ENCODE assay signal across 14 mouse cellular contexts in the genomic region with DNA sequence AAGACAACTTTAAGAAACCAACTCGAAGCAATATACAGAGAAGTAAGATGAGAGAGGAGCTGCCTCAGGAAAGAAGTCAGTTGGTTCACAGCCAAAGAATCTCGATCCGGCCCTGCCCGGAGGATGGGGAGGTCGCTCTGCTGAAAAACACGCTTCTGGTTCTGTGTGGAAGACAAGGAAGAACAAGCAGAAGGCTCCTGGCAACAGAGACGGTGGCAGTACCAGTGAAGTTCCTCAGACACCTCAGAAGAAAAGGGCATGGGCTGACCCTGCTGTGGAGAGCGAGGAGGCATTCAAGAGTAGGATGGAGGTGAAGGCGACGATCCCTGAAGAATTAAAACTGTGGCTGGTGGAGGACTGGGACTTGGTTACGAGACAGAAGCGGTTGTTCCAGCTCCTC.
DNase-seq lines count a peak whose midpoint lies in the region; ATAC-seq and TF ChIP-seq lines count a peak whose summit lies in the region.
"Had no signal": no experiment of that assay in that cellular context is flagged by ENCODE, and none has a peak within 500 bp of the region (broad histone marks: within the 10 kb centered on the region; RNA-seq: fewer than 3 reads in every experiment).

No protein-coding gene starts in this region.

- peak; percentile 91 for DNase-seq in heart, adult 11 months
- DNase-seq in limb, embryonic 14.5 days (ENCODE audit: low spot score) = peak; percentile 35
- DNase-seq in limb, embryonic 10.5 days (ENCODE audit: low spot score) = no peak
- peak; percentile 53 for DNase-seq in gastrocnemius, adult 2 months
- peak; percentile 52 to 58 for DNase-seq in heart, postnatal 10 days
- DNase-seq in retina, postnatal 1 day = no peak
- DNase-seq: adrenal gland, adult 8-10 months; cerebellum, adult 9-11 months; kidney, adult 18-20 months; liver had no signal

- H3K27ac ChIP-seq in heart, embryonic 11.5 days (ENCODE audit: low read depth, low read length) = no peak overlapping the region
- no peak overlapping the region for H3K27ac ChIP-seq in limb, embryonic 14.5 days (replicated peaks; ENCODE audit: low read depth, low read length)
- no peak overlapping the region for H3K27ac ChIP-seq in limb, embryonic 10.5 days
- H3K27ac ChIP-seq in gastrocnemius, adult 2 months = peak overlapping the region; percentile 66
- H3K27ac ChIP-seq: heart, embryonic 13.5 days; lung, embryonic 15.5 days had no signal

- H3K9ac ChIP-seq in heart, embryonic 11.5 days (ENCODE audit: low read depth, low read length) = no peak overlapping the region
- no peak overlapping the region for H3K9ac ChIP-seq in limb, embryonic 14.5 days (ENCODE audit: low read depth, low read length, severe bottlenecking)
- H3K9ac ChIP-seq: heart, embryonic 13.5 days; lung, embryonic 15.5 days had no signal

- no peaks in the 10 kb centered on the region for H3K27me3 ChIP-seq in heart, embryonic 11.5 days (ENCODE audit: control insufficient read depth, insufficient read depth, low read length)
- H3K27me3 ChIP-seq in limb, embryonic 14.5 days (ENCODE audit: control insufficient read depth, insufficient read depth, low read length) = no peaks in the 10 kb centered on the region
- H3K27me3 ChIP-seq in limb, embryonic 10.5 days (ENCODE audit: low read depth, poor library complexity, severe bottlenecking) = no peaks in the 10 kb centered on the region
- H3K27me3 ChIP-seq: heart, embryonic 13.5 days; lung, embryonic 15.5 days had no signal

- no peak for TF ChIP-seq POLR2A in limb, embryonic 14.5 days (IDR thresholded peaks at IDR 0.05; ENCODE audit: borderline replicate concordance, extremely low read depth, insufficient read depth, insufficient read length)

- no peak overlapping the region for H3K4me2 ChIP-seq in heart, embryonic 11.5 days
- no peak overlapping the region for H3K4me2 ChIP-seq in limb, embryonic 14.5 days (replicated peaks; ENCODE audit: low read depth, low read length, severe bottlenecking)
- H3K4me2 ChIP-seq: heart, embryonic 13.5 days; lung, embryonic 15.5 days had no signal

- WGBS in heart, embryonic 11.5 days (ENCODE audit: insufficient replicate concordance) = 80% methylated on average over 12 of the region's 12 CpGs
- WGBS in limb, embryonic 14.5 days = 77% methylated on average over 12 of the region's 12 CpGs
- WGBS in limb, embryonic 10.5 days = 91% methylated on average over 12 of the region's 12 CpGs

- intact Hi-C loops in gastrocnemius, adult 2 months (cut with DNase I) = no loop called here
- intact Hi-C loops in heart, postnatal 10 days (cut with DNase I) = no loop called here

- H3K4me1 ChIP-seq in heart, embryonic 11.5 days (ENCODE audit: control insufficient read depth, insufficient read depth, low read length) = no peaks in the 10 kb centered on the region
- no peaks in the 10 kb centered on the region for H3K4me1 ChIP-seq in limb, embryonic 14.5 days (ENCODE audit: control insufficient read depth, insufficient read depth, low read length)
- H3K4me1 ChIP-seq in limb, embryonic 10.5 days = no peaks in the 10 kb centered on the region

- ATAC-seq in heart, embryonic 11.5 days (replicated peaks; ENCODE audit: insufficient number of reproducible peaks, low FRiP score, low TSS enrichment) = no peak
- ATAC-seq in limb, embryonic 14.5 days (ENCODE audit: low FRiP score, low read depth) = no peak
- ATAC-seq: hindbrain, embryonic 16.5 days had no signal

- no peaks in the 10 kb centered on the region for H3K36me3 ChIP-seq in heart, embryonic 11.5 days (ENCODE audit: control insufficient read depth, insufficient read depth, low read length)
- no peaks in the 10 kb centered on the region for H3K36me3 ChIP-seq in limb, embryonic 14.5 days (ENCODE audit: control insufficient read depth, insufficient read depth, low read length)
- H3K36me3 ChIP-seq in limb, embryonic 10.5 days = no peaks in the 10 kb centered on the region
- H3K36me3 ChIP-seq: heart, embryonic 13.5 days; lung, embryonic 15.5 days had no signal

- H3K9me3 ChIP-seq in heart, embryonic 11.5 days (replicated peaks; ENCODE audit: control insufficient read depth, low read length) = no peaks in the 10 kb centered on the region
- no peaks in the 10 kb centered on the region for H3K9me3 ChIP-seq in limb, embryonic 14.5 days (ENCODE audit: control insufficient read depth, low read length)
- H3K9me3 ChIP-seq in limb, embryonic 10.5 days (replicated peaks) = no peaks in the 10 kb centered on the region
- H3K9me3 ChIP-seq: heart, embryonic 13.5 days; lung, embryonic 15.5 days had no signal

- no peak overlapping the region for H3K4me3 ChIP-seq in heart, embryonic 11.5 days (ENCODE audit: low read depth, low read length)
- no peak overlapping the region for H3K4me3 ChIP-seq in limb, embryonic 14.5 days (replicated peaks; ENCODE audit: low read length)
- H3K4me3 ChIP-seq in limb, embryonic 10.5 days = no peak overlapping the region
- H3K4me3 ChIP-seq in gastrocnemius, adult 2 months = peak overlapping the region; percentile 55
- H3K4me3 ChIP-seq: heart, embryonic 13.5 days; lung, embryonic 15.5 days had no signal

- TF ChIP-seq CTCF in gastrocnemius, adult 2 months (IDR thresholded peaks at IDR 0.05) = no peak

Comparison
In these comparisons a context has a peak if more than half of its experiments do, and no peak if none do; other contexts are left out.
1. DNase-seq: peak in heart, adult 11 months (single experiment), limb, embryonic 14.5 days (single experiment), gastrocnemius, adult 2 months (single experiment) and heart, postnatal 10 days (2 of 2); none in limb, embryonic 10.5 days (single experiment) and retina, postnatal 1 day (single experiment).